Mouse (Mus musculus): Measurements from ENCODE around the gene 2310011J03Rik.

Gene 2310011J03Rik

DNA sequence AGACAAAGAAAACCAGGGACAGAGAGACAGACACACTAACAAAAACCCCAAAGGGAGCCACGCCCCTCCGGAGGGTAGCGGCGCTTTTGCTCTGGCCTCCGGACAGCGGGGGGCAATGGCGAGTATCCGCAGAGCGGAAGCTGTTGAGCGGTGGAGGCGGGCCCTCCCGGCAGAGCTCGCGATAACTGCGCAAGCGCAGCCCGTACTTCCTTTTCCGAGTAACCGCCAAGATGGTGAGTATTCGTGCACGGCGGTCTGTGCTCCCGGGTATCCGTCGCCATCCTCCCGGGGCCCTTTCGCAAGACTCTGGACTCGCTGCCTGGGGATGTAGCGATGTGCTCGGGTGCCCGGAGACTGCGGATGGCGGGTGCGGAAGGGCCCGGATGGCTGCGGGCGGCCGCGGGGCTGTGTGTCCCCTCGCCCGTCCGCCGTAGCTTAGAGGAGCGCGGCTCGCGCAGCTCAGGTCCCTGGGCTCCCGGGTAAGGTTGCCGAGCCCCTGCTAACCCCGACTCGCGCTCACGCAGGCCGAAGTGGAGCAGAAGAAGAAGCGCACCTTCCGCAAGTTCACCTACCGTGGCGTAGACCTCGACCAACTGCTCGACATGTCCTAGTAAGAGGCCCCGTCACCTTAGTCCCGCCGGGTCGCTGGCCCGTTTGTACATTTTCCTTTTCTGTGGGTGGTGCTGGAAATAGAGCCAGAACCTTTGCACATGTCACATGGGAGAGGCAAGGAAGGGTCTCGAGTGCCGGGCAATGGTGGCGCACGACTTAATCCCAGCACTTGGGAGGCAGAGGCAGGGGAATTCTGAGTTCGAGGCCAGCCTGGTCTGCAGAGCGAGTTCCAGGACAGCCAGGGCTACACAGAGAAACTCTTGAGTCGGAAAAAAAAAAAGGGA, 27.8 kb downstream of the 2310011J03Rik start, which contains the start of gene Rps15:
Gene Rps15, plus strand, starts transcription at position 203 of the 896 bp plus-strand sequence.
- DNase-seq (ENCODE audit: low spot score): peak; percentile 71

DNA sequence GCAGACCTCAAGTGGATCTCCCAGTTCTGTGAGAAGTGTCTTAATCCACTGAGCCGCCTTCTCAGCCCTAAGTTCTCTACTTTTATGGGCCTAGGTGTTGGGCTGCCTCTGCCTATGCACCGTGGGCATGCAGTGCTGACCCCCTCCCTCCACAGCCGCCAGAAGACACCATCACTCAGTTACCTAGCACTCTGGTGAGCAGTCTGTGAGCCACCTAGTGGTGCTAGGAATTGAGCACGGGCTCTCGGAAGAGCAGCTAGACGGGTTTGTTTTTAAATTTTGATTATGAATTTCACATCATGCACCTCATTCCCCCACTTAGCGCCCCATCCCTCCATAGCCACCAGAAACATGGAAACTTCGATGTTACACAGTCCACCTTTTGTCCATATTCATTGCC, 31.7 kb downstream of the 2310011J03Rik start:
- DNase-seq (ENCODE audit: low spot score): no peak

DNA sequence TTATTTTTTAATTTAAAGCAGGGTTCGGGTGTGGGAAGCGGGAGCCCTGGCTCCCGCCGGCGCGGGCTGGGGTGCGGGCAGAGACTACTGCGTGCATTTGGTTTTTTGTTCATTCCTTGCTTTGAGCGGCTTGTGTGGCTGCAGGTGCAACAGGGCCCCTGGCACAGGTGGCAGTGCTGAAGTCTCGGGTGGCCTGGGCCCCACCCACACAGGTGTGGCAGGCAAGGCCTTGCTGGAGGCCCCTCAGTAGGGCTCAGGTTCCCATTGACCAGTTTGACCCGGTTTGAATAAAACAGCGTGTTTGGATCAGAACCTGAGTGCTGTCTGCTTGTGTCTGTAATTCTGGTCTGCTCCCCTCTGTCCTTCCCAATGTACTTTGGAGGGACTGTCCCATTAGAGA, 32.2 kb downstream of the 2310011J03Rik start:
- DNase-seq (ENCODE audit: low spot score): no peak

DNA sequence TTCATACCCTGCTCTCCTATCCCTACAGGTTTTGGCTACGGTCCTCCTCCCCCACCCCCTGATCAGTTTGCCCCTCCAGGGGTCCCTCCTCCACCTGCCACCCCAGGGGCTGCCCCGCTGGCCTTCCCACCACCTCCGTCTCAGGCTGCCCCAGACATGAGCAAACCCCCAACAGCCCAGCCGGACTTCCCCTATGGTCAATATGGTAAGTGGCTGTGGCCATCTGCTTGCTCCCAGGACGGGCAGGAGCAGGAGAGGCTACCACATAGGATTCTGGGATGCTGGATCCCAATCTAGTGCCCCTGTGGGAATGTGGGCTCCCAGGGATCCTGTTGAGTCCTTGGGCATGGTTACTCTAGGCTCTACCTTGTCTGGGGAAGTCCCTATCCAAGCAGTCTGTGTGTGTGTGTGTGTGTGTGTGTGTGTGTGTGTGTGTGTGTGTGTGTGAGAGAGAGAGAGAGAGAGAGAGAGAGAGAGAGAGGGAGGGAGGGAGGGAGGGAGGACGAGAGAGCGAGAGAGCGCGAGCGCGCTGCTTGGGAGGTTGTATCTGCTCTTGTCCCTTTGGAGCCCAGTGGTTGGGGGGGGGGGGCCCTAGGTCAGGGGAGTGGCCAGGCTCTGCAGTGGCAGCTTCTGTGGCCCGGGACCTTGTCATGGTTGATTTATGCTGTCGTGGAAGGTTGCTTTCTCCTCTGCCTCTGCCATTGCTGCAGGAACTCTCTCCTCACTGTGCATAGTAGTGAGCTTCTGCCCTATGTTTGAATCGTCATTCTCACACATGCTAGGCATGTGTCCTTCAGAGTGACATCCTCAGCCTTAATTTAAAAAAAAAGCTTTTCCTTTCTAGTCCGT, 34.9 kb downstream of the 2310011J03Rik start:
- no peak for DNase-seq (ENCODE audit: low spot score)

DNA sequence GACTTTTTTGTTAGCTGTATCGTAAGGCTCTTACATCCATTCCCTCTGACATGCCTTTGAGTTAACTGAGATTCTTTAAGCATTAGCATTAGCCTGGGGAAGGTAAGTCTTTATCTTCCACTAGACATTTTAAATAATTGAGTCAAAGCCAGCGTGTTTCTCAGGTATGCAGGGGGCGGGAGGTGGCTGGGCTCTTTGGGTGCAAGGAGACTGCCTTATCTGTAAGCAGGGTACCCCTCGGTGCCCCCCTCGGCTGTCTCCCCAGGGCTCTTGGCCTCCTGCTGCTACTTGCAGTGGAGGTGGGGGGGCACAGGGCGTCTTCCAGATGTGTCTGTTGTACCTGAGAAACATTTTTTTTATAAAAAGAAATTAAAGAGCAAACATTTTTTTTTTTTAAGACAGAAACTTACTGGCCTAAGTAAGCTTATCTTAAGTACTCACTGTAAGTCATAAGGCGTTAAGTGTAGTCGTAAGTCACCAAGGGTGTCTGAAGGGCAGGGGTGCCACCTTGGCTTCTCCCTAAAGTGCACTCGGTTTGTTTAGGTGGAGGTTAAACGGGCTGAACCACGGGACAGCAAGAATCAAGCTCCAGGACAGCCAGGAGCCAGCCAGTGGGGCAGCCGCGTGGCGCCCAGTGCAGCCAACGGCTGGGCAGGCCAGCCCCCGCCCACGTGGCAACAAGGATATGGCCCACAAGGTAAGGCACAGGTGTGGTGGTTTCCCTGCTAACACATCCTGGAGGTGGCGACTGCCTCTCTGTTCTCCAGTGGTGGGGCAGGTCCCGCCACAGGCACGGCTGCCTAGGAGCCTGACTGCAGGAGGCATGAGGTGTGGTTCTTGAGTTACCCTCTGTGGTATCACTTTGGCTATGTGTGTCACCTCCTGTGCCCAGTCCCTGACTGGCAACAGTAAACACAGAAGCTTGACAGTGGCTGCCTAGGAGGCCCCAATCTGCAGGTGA, 37.6 kb downstream of the 2310011J03Rik start:
- DNase-seq (ENCODE audit: low spot score): no peak

DNA sequence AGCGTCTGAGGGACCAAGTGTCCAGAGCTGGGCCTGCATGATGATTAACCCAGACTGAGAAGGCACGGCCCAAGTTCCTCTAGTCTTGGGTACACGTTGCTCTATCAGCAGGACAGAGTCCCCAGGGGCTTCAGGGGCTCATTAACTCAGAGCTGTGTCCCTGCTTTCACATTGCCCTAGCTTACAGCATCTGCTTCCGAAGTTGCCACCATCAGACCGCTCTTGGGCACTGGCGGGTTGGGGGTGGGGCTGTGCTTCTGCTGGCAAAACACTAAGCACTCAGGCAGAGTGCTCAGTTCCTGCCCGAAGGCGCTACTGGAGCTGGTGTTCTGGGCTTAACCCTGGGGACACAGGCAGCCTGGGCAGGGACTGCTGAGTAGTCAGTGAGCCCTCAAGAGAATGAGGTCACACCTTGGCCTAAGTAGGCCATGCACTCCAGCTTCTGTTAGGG, 38.4 kb downstream of the 2310011J03Rik start:
- no peak for DNase-seq (ENCODE audit: low spot score)

DNA sequence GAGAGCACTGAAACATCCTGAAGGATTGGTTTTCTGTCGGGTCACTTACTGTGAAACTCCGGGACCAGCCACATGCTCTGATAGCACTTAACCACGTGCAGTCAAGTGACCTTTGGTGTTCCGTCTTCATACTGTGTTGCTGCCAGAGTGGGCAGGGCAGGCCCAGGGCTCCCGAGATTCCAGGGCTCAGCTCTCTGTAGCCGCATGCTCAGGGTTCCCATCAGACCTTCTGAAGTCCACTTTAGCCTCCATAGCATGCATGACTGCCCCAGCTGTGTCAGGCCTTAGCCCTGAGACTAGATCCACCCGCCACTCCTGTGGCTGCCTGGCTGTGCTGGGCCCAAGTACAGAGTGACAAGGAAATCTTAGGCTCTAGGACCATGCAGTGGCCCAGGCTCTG, 39.0 kb downstream of the 2310011J03Rik start:
- no peak for DNase-seq (ENCODE audit: low spot score)

DNA sequence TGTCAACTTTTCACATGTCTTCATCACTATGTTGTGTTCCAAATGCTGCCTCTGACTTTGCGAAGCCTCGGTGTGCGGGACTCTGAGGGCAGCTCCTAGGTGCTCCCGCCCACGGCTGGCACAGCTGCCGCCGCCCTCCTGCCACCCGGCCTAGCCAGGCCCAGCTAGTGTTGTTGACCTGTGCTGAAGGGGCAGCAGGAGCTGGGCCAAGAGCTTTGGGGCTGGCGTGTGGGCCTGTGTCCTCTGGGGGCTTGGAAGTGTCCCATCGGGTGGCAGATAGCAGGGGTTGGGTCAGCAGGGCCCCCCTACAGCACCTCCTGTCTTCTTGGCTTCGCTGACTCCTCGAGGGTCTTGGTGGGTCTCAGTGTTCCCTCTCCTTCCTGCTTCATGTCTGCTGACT, 41.1 kb downstream of the 2310011J03Rik start:
- no peak for DNase-seq (ENCODE audit: low spot score)

DNA sequence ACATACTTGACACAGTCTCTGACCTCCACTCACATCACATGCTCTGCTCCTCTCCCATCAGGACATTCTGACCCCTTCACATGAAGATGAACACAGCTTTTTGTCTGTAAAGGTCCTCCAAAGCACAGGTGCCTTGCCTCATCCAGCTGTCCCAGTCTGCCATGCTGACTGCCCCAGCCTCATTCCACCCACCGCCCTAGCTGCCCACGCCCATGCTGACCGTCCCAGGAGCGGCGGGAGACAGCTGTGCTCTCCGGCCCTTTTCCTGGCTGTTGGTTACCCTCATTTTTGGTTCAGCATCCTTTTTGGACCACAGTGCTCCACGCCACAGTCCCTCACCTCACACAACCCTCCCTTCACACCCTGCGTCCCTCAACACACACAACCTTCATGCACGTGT, 41.9 kb downstream of the 2310011J03Rik start:
- no peak for DNase-seq (ENCODE audit: low spot score)

DNA sequence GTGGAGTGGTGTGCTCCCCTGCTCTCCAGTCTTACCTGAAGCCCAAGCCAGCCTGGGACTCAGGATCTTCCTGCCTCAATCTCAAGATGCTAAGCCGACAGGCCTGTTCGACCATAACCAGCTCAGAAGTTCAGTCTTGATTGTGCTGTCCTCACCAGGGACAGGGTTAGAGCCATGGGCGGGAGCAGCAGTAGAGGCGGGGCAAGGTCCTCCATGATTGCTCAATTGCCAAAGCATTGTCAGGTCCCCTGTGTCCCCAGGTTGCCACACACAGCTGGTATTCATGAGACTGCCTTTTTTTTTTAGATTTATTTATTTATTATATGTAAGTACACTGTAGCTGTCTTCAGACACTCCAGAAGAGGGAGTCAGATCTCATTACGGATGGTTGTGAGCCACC, 44.1 kb downstream of the 2310011J03Rik start:
- no peak for DNase-seq (ENCODE audit: low spot score)

DNA sequence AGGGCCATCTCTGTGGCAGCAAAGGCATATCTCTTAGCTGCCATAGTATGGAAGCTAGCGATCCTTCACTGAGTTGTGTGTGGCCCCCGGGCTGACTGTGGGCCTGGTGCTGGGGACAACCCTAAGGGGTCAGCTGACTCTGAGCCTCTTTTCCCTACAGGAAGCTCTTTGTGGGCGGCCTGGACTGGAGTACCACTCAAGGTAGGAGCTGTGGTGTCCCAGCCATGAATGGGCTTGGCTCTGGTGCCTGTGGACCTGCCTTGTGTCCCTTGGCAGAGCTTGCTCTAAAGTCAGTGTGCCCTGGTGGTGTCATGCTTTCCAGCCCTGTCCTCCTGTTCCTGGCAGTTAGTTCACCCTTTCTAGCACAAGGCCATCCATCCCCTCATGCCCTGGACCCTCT, 46.5 kb downstream of the 2310011J03Rik start:
- no peak for DNase-seq (ENCODE audit: low spot score)

DNA sequence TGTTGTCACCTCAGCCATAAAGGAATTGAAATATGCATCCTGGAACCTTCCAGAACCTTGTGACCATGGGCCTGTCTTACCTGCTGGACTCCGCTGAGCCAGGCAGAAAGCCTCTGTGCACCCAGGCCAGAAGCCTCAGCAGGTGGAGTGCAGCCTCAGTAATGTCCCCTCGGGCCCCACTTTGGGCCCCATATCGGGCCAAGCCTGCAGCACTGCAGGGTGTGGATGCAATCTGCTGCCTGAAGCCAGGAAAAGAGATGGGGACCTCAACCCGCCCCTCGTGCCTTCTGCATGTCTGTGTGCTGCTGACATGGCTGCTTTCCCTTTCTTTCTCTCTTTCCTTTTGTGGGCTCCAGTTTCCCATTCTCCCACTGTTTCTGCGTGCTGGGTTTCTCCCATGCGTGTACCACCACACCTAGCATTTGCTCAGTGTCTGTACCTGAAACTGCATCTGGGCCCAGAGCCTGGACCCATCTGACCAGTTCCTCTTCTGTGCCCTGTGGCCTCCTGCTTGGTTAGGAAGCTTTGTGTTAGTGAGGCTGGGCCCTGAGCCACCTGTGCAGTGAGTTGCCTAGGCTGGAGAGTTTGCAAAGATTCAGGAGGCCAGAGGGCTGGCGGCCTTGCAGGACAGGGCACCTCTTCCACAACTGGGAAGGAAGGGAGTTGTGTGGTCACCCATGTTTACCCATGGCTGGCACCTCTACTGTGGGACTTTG, 48.3 kb downstream of the 2310011J03Rik start:
- no peak for DNase-seq (ENCODE audit: low spot score)

DNA sequence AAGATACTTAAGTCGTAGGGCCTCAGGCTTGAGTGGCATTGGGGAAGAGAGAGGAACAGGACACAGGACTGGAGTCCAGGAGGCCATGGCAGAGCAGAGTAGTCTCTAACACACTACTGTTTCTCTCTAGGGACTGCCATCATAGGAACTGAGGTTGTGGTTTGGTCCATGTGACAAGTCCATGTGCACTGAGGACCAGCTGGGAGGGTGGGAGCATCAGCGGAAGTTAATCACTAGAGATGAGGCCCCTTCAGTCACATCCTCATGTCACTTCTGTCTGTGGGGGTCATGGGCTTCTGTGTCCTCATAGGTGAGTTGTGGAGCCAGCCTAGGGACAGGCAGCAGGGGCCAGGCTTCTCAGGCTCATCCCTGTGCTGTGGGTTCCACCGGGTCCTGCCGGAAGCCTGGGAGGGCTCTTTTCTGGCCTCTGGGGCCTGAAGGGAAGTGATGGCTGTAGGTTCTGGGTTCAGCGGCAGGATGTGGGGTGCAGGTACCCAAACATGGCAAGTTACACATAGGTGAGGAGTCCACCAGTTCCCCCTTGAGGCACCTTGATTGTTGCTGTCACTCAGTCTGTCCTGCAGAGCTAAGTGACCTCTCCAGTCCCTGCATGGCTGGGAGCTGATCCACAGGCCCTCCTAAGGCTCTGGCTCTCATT, 49.0 kb downstream of the 2310011J03Rik start:
- no peak for DNase-seq (ENCODE audit: low spot score)

DNA sequence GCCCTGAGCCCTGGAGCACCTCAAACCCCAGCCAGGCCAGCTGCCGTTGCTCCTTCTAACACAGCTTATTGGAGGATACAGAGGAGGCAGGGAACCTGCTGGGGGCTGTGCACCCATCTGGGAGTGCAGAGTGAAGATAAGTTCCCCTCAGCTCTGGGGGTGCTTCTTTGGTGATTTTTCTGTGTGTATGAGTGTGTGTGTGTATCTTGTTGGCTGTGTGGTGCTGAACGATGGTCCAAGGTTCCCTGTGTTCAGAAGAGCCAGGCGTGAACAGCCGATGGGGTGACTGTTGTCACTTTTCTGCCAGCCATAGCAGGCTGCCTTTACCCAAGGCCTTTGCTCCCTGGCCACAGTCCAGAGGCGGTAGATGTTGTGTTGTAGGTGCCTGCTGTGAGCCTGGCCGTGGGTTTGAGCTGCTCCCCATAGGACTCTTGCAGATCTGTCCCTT, 49.6 kb downstream of the 2310011J03Rik start:
- no peak for DNase-seq (ENCODE audit: low spot score)

DNA sequence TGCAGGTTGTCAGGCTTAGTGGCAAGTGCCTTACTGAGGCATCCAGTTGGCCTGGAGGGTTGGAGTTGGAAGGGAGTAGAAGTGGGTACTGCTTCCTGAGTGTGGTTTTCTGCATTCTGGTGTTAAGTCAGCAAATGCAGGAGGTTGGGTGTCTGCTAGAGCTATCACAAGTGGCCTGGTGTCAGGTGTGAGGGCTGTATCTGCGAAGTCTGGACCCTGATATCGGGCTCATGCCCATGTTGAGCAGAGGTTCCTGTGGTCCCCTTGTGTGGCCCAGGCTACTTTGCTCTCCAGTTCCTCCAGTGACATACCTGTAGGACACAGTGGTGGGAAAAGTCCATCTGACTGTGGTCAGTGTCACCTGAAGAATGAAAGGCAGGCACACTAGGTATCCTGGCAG, 50.2 kb downstream of the 2310011J03Rik start:
- no peak for DNase-seq (ENCODE audit: low spot score)

Data from urinary bladder, postnatal 10 days (tissue).